Comparison of ENCODE assay signal across 9 mouse cellular contexts in genomic region chr2:122194509-122194929, GRCm38 (mm10). TPM values are rescaled to one million over a fixed set of nuclear protein-coding genes. Genes with fewer than 3 reads are reported as not detected.
DNase-seq lines count a peak whose midpoint lies in the region; ATAC-seq lines count a peak whose summit lies in the region.
"Had no signal": no experiment of that assay in that cellular context is flagged by ENCODE, and none has a peak within 500 bp of the region (broad histone marks: within the 10 kb centered on the region; RNA-seq: fewer than 3 reads in every experiment).

No protein-coding gene starts in this region.

- no peaks in the 10 kb centered on the region for H3K27me3 ChIP-seq in heart, embryonic 12.5 days (replicated peaks)
- no peaks in the 10 kb centered on the region for H3K27me3 ChIP-seq in intestine, embryonic 14.5 days (replicated peaks; ENCODE audit: control insufficient read depth, insufficient read depth, low read length)
- no peaks in the 10 kb centered on the region for H3K27me3 ChIP-seq in midbrain, embryonic 12.5 days

- no peak overlapping the region for H3K4me3 ChIP-seq in heart, embryonic 12.5 days
- H3K4me3 ChIP-seq in intestine, embryonic 14.5 days (ENCODE audit: low read depth, low read length): no peak overlapping the region
- no peak overlapping the region for H3K4me3 ChIP-seq in midbrain, embryonic 12.5 days

- no peak overlapping the region for H3K9ac ChIP-seq in heart, embryonic 12.5 days
- H3K9ac ChIP-seq in intestine, embryonic 14.5 days (ENCODE audit: low read length): no peak overlapping the region
- H3K9ac ChIP-seq in midbrain, embryonic 12.5 days (replicated peaks): no peak overlapping the region

- 46% methylated on average over 1 of the region's 1 CpGs for WGBS in heart, embryonic 12.5 days
- 48% methylated on average over 1 of the region's 1 CpGs for WGBS in intestine, embryonic 14.5 days
- 61% methylated on average over 1 of the region's 1 CpGs for WGBS in midbrain, embryonic 12.5 days

- intact Hi-C loops in heart, postnatal 10 days (cut with DNase I): loop anchor here (1.0 to 10.0 kb wide), 4 partner anchors 50 to 430 kb away; no protein-coding TSS in a partner anchor

- ATAC-seq in heart, embryonic 12.5 days (ENCODE audit: insufficient number of reproducible peaks, low FRiP score): no peak
- ATAC-seq in intestine, embryonic 14.5 days (replicated peaks; ENCODE audit: low FRiP score, low TSS enrichment, low read depth): 0 out of 2 replicates have a peak, but pooled peaks have one; percentile 55
- 0 out of 2 replicates have a peak, but pooled peaks have one; percentile 47 for ATAC-seq in midbrain, embryonic 12.5 days (ENCODE audit: low FRiP score, low read depth)
- ATAC-seq in erythroid progenitor cell, adult 5-6 weeks (replicated peaks; ENCODE audit: low FRiP score, poor library complexity, severe bottlenecking): no peak

- no peaks in the 10 kb centered on the region for H3K4me1 ChIP-seq in heart, embryonic 12.5 days (replicated peaks)
- no peaks in the 10 kb centered on the region for H3K4me1 ChIP-seq in intestine, embryonic 14.5 days (replicated peaks; ENCODE audit: control insufficient read depth, insufficient read depth, low read length)
- H3K4me1 ChIP-seq in midbrain, embryonic 12.5 days: no peaks in the 10 kb centered on the region

- no peak overlapping the region for H3K27ac ChIP-seq in heart, embryonic 12.5 days (ENCODE audit: poor library complexity, severe bottlenecking)
- H3K27ac ChIP-seq in intestine, embryonic 14.5 days (ENCODE audit: low read depth): no peak overlapping the region
- H3K27ac ChIP-seq in midbrain, embryonic 12.5 days (replicated peaks): no peak overlapping the region

- no peaks in the 10 kb centered on the region for H3K36me3 ChIP-seq in heart, embryonic 12.5 days
- no peaks in the 10 kb centered on the region for H3K36me3 ChIP-seq in intestine, embryonic 14.5 days (ENCODE audit: control insufficient read depth, insufficient read depth, low read length)
- no peaks in the 10 kb centered on the region for H3K36me3 ChIP-seq in midbrain, embryonic 12.5 days

- no peaks in the 10 kb centered on the region for H3K9me3 ChIP-seq in heart, embryonic 12.5 days (replicated peaks)
- no peaks in the 10 kb centered on the region for H3K9me3 ChIP-seq in intestine, embryonic 14.5 days (ENCODE audit: control insufficient read depth, low read length)
- H3K9me3 ChIP-seq in midbrain, embryonic 12.5 days: no peaks in the 10 kb centered on the region

- peak; percentile 9 to 32 for DNase-seq in heart, postnatal 10 days
- peak; percentile 29 for DNase-seq in ES-CJ7 (ENCODE audit: low read depth, low spot score)
- DNase-seq in embryo, embryonic 10 days (ENCODE audit: low spot score): peak; percentile 60
- DNase-seq in intestine, embryonic 14.5 days (ENCODE audit: low spot score): no peak
- no peak for DNase-seq in adrenal gland, postnatal 10 days

- no peak overlapping the region for H3K4me2 ChIP-seq in heart, embryonic 12.5 days
- no peak overlapping the region for H3K4me2 ChIP-seq in intestine, embryonic 14.5 days (ENCODE audit: low read length)
- no peak overlapping the region for H3K4me2 ChIP-seq in midbrain, embryonic 12.5 days (replicated peaks)

RNA-seq across cellular contexts. Expression of gene Terb2, which starts 8.4 kb away (rescaled TPM):
- total RNA-seq in heart, postnatal 10 days (2021): not detected
- polyA plus RNA-seq in heart, embryonic 12.5 days (2016; fragmentation: Nextera tagmentation; extraction: Ambion mirVana): not detected in 2 replicates
- not detected in 2 replicates for polyA plus RNA-seq in intestine, embryonic 14.5 days (2014; fragmentation: Nextera tagmentation; extraction: Ambion mirVana)
- not detected in 2 replicates for polyA plus RNA-seq in midbrain, embryonic 12.5 days (2016; fragmentation: Nextera tagmentation; extraction: Ambion mirVana)
- not detected for total RNA-seq in adrenal gland, postnatal 10 days (2021)
- not detected in 2 replicates for total RNA-seq in erythroid progenitor cell, adult 5-6 weeks (2015; ENCODE audit: low replicate concordance)
- total RNA-seq in erythroid progenitor cell, adult 5-6 weeks (2017; ENCODE audit: low replicate concordance): not detected in 2 replicates
- total RNA-seq: layer of hippocampus, postnatal 25 days had no signal

RNA-seq across cellular contexts. Expression of gene Patl2, which starts 8.5 kb away (rescaled TPM):
- total RNA-seq in heart, postnatal 10 days (2021): not detected
- not detected in 2 replicates for polyA plus RNA-seq in heart, embryonic 12.5 days (2016; fragmentation: Nextera tagmentation; extraction: Ambion mirVana)
- polyA plus RNA-seq in intestine, embryonic 14.5 days (2014; fragmentation: Nextera tagmentation; extraction: Ambion mirVana): 0.13 TPM in 1 of 2 replicates, not detected in the other
- polyA plus RNA-seq in midbrain, embryonic 12.5 days (2016; fragmentation: Nextera tagmentation; extraction: Ambion mirVana): not detected in 2 replicates
- under 1 TPM; 0.30 to 0.63 TPM for total RNA-seq in adrenal gland, postnatal 10 days (2021)
- not detected in 2 replicates for total RNA-seq in erythroid progenitor cell, adult 5-6 weeks (2015; ENCODE audit: low replicate concordance)
- not detected in 2 replicates for total RNA-seq in erythroid progenitor cell, adult 5-6 weeks (2017; ENCODE audit: low replicate concordance)
- total RNA-seq: layer of hippocampus, postnatal 25 days had no signal

RNA-seq across cellular contexts. Expression of gene Trim69, which starts 34.0 kb away (rescaled TPM):
- total RNA-seq in heart, postnatal 10 days (2021): not detected
- polyA plus RNA-seq in heart, embryonic 12.5 days (2016; fragmentation: Nextera tagmentation; extraction: Ambion mirVana): 0.10 TPM in 1 of 2 replicates, not detected in the other
- not detected in 2 replicates for polyA plus RNA-seq in intestine, embryonic 14.5 days (2014; fragmentation: Nextera tagmentation; extraction: Ambion mirVana)
- polyA plus RNA-seq in midbrain, embryonic 12.5 days (2016; fragmentation: Nextera tagmentation; extraction: Ambion mirVana): not detected in 2 replicates
- total RNA-seq in adrenal gland, postnatal 10 days (2021): not detected
- 1.4 TPM in 1 of 2 replicates, not detected in the other for total RNA-seq in erythroid progenitor cell, adult 5-6 weeks (2015; ENCODE audit: low replicate concordance)
- 1.7 TPM in 1 of 2 replicates, not detected in the other for total RNA-seq in erythroid progenitor cell, adult 5-6 weeks (2017; ENCODE audit: low replicate concordance)
- total RNA-seq: layer of hippocampus, postnatal 25 days had no signal

RNA-seq across cellular contexts. Expression of gene Sord, which starts 40.0 kb away (rescaled TPM):
- 100 to 1,000 TPM in 1 of 2 experiments, 10 to 100 TPM in 1; 88.5 to 113 TPM for total RNA-seq in heart, postnatal 10 days (2021)
- 55.2 and 55.5 TPM in 2 replicates for polyA plus RNA-seq in heart, embryonic 12.5 days (2016; fragmentation: Nextera tagmentation; extraction: Ambion mirVana)
- 53.7 and 65.1 TPM in 2 replicates for polyA plus RNA-seq in intestine, embryonic 14.5 days (2014; fragmentation: Nextera tagmentation; extraction: Ambion mirVana)
- polyA plus RNA-seq in midbrain, embryonic 12.5 days (2016; fragmentation: Nextera tagmentation; extraction: Ambion mirVana): 24.6 and 25.3 TPM in 2 replicates
- total RNA-seq in adrenal gland, postnatal 10 days (2021): 100 to 1,000 TPM in 1 of 2 experiments, 10 to 100 TPM in 1; 96.9 to 127 TPM
- 23.8 and 32.3 TPM in 2 replicates for total RNA-seq in erythroid progenitor cell, adult 5-6 weeks (2015; ENCODE audit: low replicate concordance)
- 29.5 and 35.8 TPM in 2 replicates for total RNA-seq in erythroid progenitor cell, adult 5-6 weeks (2017; ENCODE audit: low replicate concordance)

RNA-seq across cellular contexts. Expression of gene B2m, which starts 47.0 kb away (rescaled TPM):
- 100 to 1,000 TPM; 130 to 134 TPM for total RNA-seq in heart, postnatal 10 days (2021)
- polyA plus RNA-seq in heart, embryonic 12.5 days (2016; fragmentation: Nextera tagmentation; extraction: Ambion mirVana): 246 and 247 TPM in 2 replicates
- 318 and 332 TPM in 2 replicates for polyA plus RNA-seq in intestine, embryonic 14.5 days (2014; fragmentation: Nextera tagmentation; extraction: Ambion mirVana)
- polyA plus RNA-seq in midbrain, embryonic 12.5 days (2016; fragmentation: Nextera tagmentation; extraction: Ambion mirVana): 107 and 122 TPM in 2 replicates
- 100 to 1,000 TPM; 300 to 427 TPM for total RNA-seq in adrenal gland, postnatal 10 days (2021)
- total RNA-seq in erythroid progenitor cell, adult 5-6 weeks (2015; ENCODE audit: low replicate concordance): 1,990 and 2,125 TPM in 2 replicates
- 900 and 923 TPM in 2 replicates for total RNA-seq in erythroid progenitor cell, adult 5-6 weeks (2017; ENCODE audit: low replicate concordance)

Comparison
In these comparisons a context has a peak if more than half of its experiments do, and no peak if none do; other contexts are left out.
1. DNase-seq: peak in heart, postnatal 10 days (2 of 2), ES-CJ7 (single experiment) and embryo, embryonic 10 days (single experiment); none in intestine, embryonic 14.5 days (single experiment) and adrenal gland, postnatal 10 days (single experiment).
2. ATAC-seq: peak in intestine, embryonic 14.5 days (single experiment) and midbrain, embryonic 12.5 days (single experiment); none in heart, embryonic 12.5 days (single experiment) and erythroid progenitor cell, adult 5-6 weeks (single experiment).